13 mouse cellular contexts compared by ENCODE assay signal in genomic region chr6:29974836-29975235, GRCm38 (mm10). TPM values are rescaled to one million over a fixed set of nuclear protein-coding genes. Genes with fewer than 3 reads are reported as not detected.
DNase-seq lines count a peak whose midpoint lies in the region; ATAC-seq and TF ChIP-seq lines count a peak whose summit lies in the region.
"Had no signal": no experiment of that assay in that cellular context is flagged by ENCODE, and none has a peak within 500 bp of the region (broad histone marks: within the 10 kb centered on the region; RNA-seq: fewer than 3 reads in every experiment).

No protein-coding gene starts in this region.

- H3K27ac ChIP-seq in intestine, postnatal 0 days (ENCODE audit: low read depth, low read length): no peak overlapping the region
- no peak overlapping the region for H3K27ac ChIP-seq in intestine, embryonic 15.5 days
- H3K27ac ChIP-seq in midbrain, postnatal 0 days (ENCODE audit: low read depth, low read length): no peak overlapping the region
- H3K27ac ChIP-seq in midbrain, embryonic 10.5 days (replicated peaks): no peak overlapping the region
- no peak overlapping the region for H3K27ac ChIP-seq in stomach, postnatal 0 days (replicated peaks)
- H3K27ac ChIP-seq in forebrain, embryonic 14.5 days (ENCODE audit: low read depth, low read length): no peak overlapping the region
- H3K27ac ChIP-seq: neural tube, embryonic 12.5 days had no signal

- no peak for TF ChIP-seq EP300 in stomach, postnatal 0 days (optimal IDR thresholded peaks at IDR 0.05)

- no peak overlapping the region for H3K4me3 ChIP-seq in intestine, postnatal 0 days (ENCODE audit: low read depth, low read length)
- no peak overlapping the region for H3K4me3 ChIP-seq in intestine, embryonic 15.5 days (replicated peaks)
- H3K4me3 ChIP-seq in midbrain, postnatal 0 days (ENCODE audit: low read depth, low read length): no peak overlapping the region
- H3K4me3 ChIP-seq in midbrain, embryonic 10.5 days: no peak overlapping the region
- no peak overlapping the region for H3K4me3 ChIP-seq in stomach, postnatal 0 days (ENCODE audit: low read depth, low read length)
- no peak overlapping the region for H3K4me3 ChIP-seq in forebrain, embryonic 14.5 days (ENCODE audit: low read depth, low read length)
- H3K4me3 ChIP-seq: neural tube, embryonic 12.5 days had no signal

- H3K27me3 ChIP-seq in intestine, postnatal 0 days (replicated peaks; ENCODE audit: control insufficient read depth, insufficient read depth, low read length): no peaks in the 10 kb centered on the region
- H3K27me3 ChIP-seq in intestine, embryonic 15.5 days (replicated peaks): no peaks in the 10 kb centered on the region
- H3K27me3 ChIP-seq in midbrain, postnatal 0 days (ENCODE audit: insufficient read depth, low read length): no peaks in the 10 kb centered on the region
- no peaks in the 10 kb centered on the region for H3K27me3 ChIP-seq in midbrain, embryonic 10.5 days (ENCODE audit: low read depth, poor library complexity, severe bottlenecking)
- H3K27me3 ChIP-seq in Patski: no peaks in the 10 kb centered on the region
- H3K27me3 ChIP-seq in stomach, postnatal 0 days (ENCODE audit: control insufficient read depth, insufficient read depth, low read length): no peaks in the 10 kb centered on the region
- H3K27me3 ChIP-seq in forebrain, embryonic 14.5 days (replicated peaks; ENCODE audit: control insufficient read depth, insufficient read depth, low read length): no peaks in the 10 kb centered on the region
- H3K27me3 ChIP-seq: neural tube, embryonic 12.5 days had no signal

- no peaks in the 10 kb centered on the region for H3K4me1 ChIP-seq in intestine, postnatal 0 days (replicated peaks; ENCODE audit: control insufficient read depth, insufficient read depth, low read length)
- H3K4me1 ChIP-seq in intestine, embryonic 15.5 days (replicated peaks): no peaks in the 10 kb centered on the region
- no peaks in the 10 kb centered on the region for H3K4me1 ChIP-seq in midbrain, postnatal 0 days (ENCODE audit: insufficient read depth, low read length)
- no peaks in the 10 kb centered on the region for H3K4me1 ChIP-seq in midbrain, embryonic 10.5 days
- no peaks in the 10 kb centered on the region for H3K4me1 ChIP-seq in stomach, postnatal 0 days (replicated peaks; ENCODE audit: control insufficient read depth, insufficient read depth)
- H3K4me1 ChIP-seq in forebrain, embryonic 14.5 days (ENCODE audit: control insufficient read depth, insufficient read depth, low read length): no peaks in the 10 kb centered on the region
- H3K4me1 ChIP-seq: neural tube, embryonic 12.5 days had no signal

- POLR2A ChIA-PET in Patski (lab: Charles Lee): no interaction called here

- WGBS in intestine, postnatal 0 days: 72% methylated on average over 8 of the region's 8 CpGs
- WGBS in intestine, embryonic 15.5 days: 72% methylated on average over 8 of the region's 8 CpGs
- 68% methylated on average over 8 of the region's 8 CpGs for WGBS in midbrain, postnatal 0 days
- whole genome bisulfite sequencing in midbrain, embryonic 10.5 days: 72% methylated on average over 8 of the region's 8 CpGs
- WGBS in stomach, postnatal 0 days: 68% methylated on average over 8 of the region's 8 CpGs
- 68% methylated on average over 8 of the region's 8 CpGs for WGBS in forebrain, embryonic 14.5 days

- in situ Hi-C loops in Patski (cut with MboI; ENCODE audit: low pct_unique_long_range_greater_than_20kb): no loop called here

- H3K4me2 ChIP-seq in intestine, postnatal 0 days (replicated peaks; ENCODE audit: low read depth): no peak overlapping the region
- H3K4me2 ChIP-seq in intestine, embryonic 15.5 days (replicated peaks): no peak overlapping the region
- no peak overlapping the region for H3K4me2 ChIP-seq in midbrain, postnatal 0 days (ENCODE audit: low read depth, low read length, poor library complexity, severe bottlenecking)
- H3K4me2 ChIP-seq in stomach, postnatal 0 days (replicated peaks; ENCODE audit: low read depth): no peak overlapping the region
- H3K4me2 ChIP-seq in forebrain, embryonic 14.5 days (ENCODE audit: low read length): no peak overlapping the region
- H3K4me2 ChIP-seq: neural tube, embryonic 12.5 days had no signal

- no peaks in the 10 kb centered on the region for H3K9me3 ChIP-seq in intestine, postnatal 0 days (ENCODE audit: control insufficient read depth)
- no peaks in the 10 kb centered on the region for H3K9me3 ChIP-seq in intestine, embryonic 15.5 days
- H3K9me3 ChIP-seq in midbrain, postnatal 0 days (ENCODE audit: low read length): no peaks in the 10 kb centered on the region
- H3K9me3 ChIP-seq in midbrain, embryonic 10.5 days (replicated peaks): no peaks in the 10 kb centered on the region
- no peaks in the 10 kb centered on the region for H3K9me3 ChIP-seq in stomach, postnatal 0 days (ENCODE audit: control insufficient read depth, low read length)
- H3K9me3 ChIP-seq in forebrain, embryonic 14.5 days (replicated peaks; ENCODE audit: control insufficient read depth, low read length): no peaks in the 10 kb centered on the region
- H3K9me3 ChIP-seq: neural tube, embryonic 12.5 days had no signal

- H3K36me3 ChIP-seq in intestine, postnatal 0 days (ENCODE audit: control insufficient read depth, insufficient read depth): no peaks in the 10 kb centered on the region
- H3K36me3 ChIP-seq in intestine, embryonic 15.5 days: no peaks in the 10 kb centered on the region
- no peaks in the 10 kb centered on the region for H3K36me3 ChIP-seq in midbrain, postnatal 0 days (ENCODE audit: insufficient read depth, low read length)
- no peaks in the 10 kb centered on the region for H3K36me3 ChIP-seq in midbrain, embryonic 10.5 days
- no peaks in the 10 kb centered on the region for H3K36me3 ChIP-seq in stomach, postnatal 0 days (ENCODE audit: control insufficient read depth, insufficient read depth, low read length)
- no peaks in the 10 kb centered on the region for H3K36me3 ChIP-seq in forebrain, embryonic 14.5 days (ENCODE audit: control insufficient read depth, insufficient read depth, low read length)
- H3K36me3 ChIP-seq: neural tube, embryonic 12.5 days had no signal

- no peak overlapping the region for H3K9ac ChIP-seq in intestine, postnatal 0 days (ENCODE audit: low read depth, low read length)
- no peak overlapping the region for H3K9ac ChIP-seq in intestine, embryonic 15.5 days
- H3K9ac ChIP-seq in midbrain, postnatal 0 days (replicated peaks; ENCODE audit: low read length, poor library complexity, severe bottlenecking): no peak overlapping the region
- H3K9ac ChIP-seq in stomach, postnatal 0 days (ENCODE audit: low read length): no peak overlapping the region
- H3K9ac ChIP-seq in forebrain, embryonic 14.5 days (ENCODE audit: low read length): no peak overlapping the region
- H3K9ac ChIP-seq: neural tube, embryonic 12.5 days had no signal

- CTCF ChIA-PET in Patski (lab: Charles Lee): interaction anchor here (1.3 kb wide), 1 partner anchor 13 kb away, joined by 5 read pairs; no protein-coding TSS in a partner anchor

- no peak for DNase-seq in midbrain, postnatal 0 days (ENCODE audit: low spot score)
- no peak for DNase-seq in midbrain, embryonic 10.5 days (ENCODE audit: low spot score)
- DNase-seq in Patski (ENCODE audit: low read depth, low spot score): no peak
- DNase-seq in stomach, postnatal 0 days (ENCODE audit: low spot score): no peak
- DNase-seq in forebrain, embryonic 14.5 days (ENCODE audit: low spot score): no peak
- DNase-seq: adrenal gland, adult 8-10 months; kidney, adult 18-20 months; lung, adult 18-20 months; retina, postnatal 1 day; spleen, adult 18-20 months had no signal

- peak; percentile 51 for TF ChIP-seq CTCF in intestine, postnatal 0 days (IDR thresholded peaks at IDR 0.05; ENCODE audit: low read depth)
- TF ChIP-seq CTCF in midbrain, postnatal 0 days (IDR thresholded peaks at IDR 0.05): peak; percentile 29; the same call in 1 of the 2 replicates
- TF ChIP-seq CTCF in Patski (IDR thresholded peaks at IDR 0.05): peak; percentile 42
- peak; percentile 51 for TF ChIP-seq CTCF in stomach, postnatal 0 days (IDR thresholded peaks at IDR 0.05; ENCODE audit: low read depth)

- ATAC-seq in intestine, postnatal 0 days: no peak
- ATAC-seq in intestine, embryonic 15.5 days: no peak
- no peak for ATAC-seq in midbrain, postnatal 0 days (ENCODE audit: low FRiP score)
- no peak for ATAC-seq in Patski
- ATAC-seq in stomach, postnatal 0 days (ENCODE audit: low FRiP score, low TSS enrichment): no peak
- no peak for ATAC-seq in forebrain, embryonic 14.5 days

RNA-seq across cellular contexts. Expression of gene Strip2, which starts 58.0 kb away (rescaled TPM):
- 0.46 and 0.63 TPM in 2 replicates for polyA plus RNA-seq in intestine, postnatal 0 days (2015; fragmentation: Nextera tagmentation; extraction: Ambion mirVana)
- polyA plus RNA-seq in intestine, embryonic 15.5 days (2015; fragmentation: Nextera tagmentation; extraction: Ambion mirVana): 0.40 and 0.62 TPM in 2 replicates
- 12.5 and 13.3 TPM in 2 replicates for total RNA-seq in midbrain, postnatal 0 days (2014; rRNA removed)
- polyA plus RNA-seq in midbrain, postnatal 0 days (2015; fragmentation: Nextera tagmentation; extraction: Ambion mirVana): 5.2 and 5.8 TPM in 2 replicates
- polyA plus RNA-seq in midbrain, embryonic 10.5 days (2016; fragmentation: Nextera tagmentation; extraction: Ambion mirVana): 0.65 TPM in 2 replicates
- 0.47 TPM for polyA plus RNA-seq in Patski (2021)
- polyA plus RNA-seq in stomach, postnatal 0 days (2015; fragmentation: Nextera tagmentation; extraction: Ambion mirVana): 0.13 and 0.16 TPM in 2 replicates
- polyA plus RNA-seq in forebrain, embryonic 14.5 days (2014; fragmentation: Nextera tagmentation; extraction: Ambion mirVana): 1.7 and 2.7 TPM in 2 replicates
